Mouse (Mus musculus) right cerebral cortex, postnatal 14 days (tissue): ENCODE data around the gene Asb16.

Source experiments
- DNase-seq: peaks from one replicate; pipeline ENCODE4 v3.0.0; 2022

The Asb16 gene

DNA sequence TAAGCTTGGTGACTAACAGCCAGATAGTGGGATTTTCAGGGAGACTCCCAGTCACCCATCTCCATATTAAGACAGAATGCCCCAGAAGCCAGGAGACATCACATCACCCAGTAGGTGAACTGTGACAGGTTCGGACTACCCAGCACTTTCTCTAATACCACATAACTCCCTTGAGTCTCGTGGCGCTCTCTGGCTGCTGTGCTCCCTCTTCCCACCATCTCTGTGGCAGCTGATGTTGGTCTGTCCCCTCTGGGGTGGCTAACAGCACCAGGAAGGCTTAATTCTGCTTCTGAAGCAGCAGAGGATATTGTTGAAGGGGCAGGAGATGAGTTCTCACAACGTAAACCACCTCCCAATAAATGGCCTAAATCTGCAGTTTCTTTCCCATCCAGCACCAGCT, 43.4 kb downstream of the Asb16 start:
- no peak for DNase-seq

DNA sequence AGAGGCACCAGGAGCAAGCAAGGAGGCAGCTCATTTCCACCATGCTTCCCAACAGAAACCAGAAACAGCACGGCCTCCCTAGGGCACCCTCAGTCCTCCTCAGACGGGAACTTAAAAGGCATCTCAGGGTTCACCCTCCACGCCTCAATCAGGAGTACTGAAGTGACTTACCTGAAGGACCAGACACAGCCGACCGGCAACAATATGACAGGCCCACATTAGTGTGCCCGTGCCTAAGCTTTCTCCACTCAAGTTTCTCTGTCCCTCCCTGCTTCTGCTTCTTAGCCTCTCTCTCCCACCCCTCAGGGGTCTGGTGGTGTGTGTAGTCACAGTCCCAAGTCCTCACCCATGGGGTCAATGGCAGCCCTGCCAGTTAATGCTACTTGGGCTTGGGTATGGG, 44.0 kb downstream of the Asb16 start:
- no peak for DNase-seq

DNA sequence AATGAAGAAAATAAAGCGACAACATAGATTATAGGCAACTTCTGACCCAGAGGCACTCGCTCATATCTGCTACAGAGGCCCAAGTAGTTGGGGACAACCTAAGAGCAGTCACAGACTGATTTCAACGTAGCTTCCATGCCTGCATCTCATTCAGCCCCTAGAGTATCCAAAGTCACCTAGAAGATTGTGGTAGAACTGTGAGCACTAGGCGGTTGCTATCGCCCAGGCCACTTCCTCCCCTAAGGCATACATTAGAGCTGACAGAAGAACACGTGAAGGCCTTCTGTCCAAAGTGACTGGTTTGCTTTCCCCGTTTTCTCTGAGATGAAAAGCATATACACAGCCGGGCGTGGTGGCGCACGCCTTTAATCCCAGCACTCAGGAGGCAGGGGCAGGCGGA, 45.8 kb downstream of the Asb16 start:
- no peak for DNase-seq

DNA sequence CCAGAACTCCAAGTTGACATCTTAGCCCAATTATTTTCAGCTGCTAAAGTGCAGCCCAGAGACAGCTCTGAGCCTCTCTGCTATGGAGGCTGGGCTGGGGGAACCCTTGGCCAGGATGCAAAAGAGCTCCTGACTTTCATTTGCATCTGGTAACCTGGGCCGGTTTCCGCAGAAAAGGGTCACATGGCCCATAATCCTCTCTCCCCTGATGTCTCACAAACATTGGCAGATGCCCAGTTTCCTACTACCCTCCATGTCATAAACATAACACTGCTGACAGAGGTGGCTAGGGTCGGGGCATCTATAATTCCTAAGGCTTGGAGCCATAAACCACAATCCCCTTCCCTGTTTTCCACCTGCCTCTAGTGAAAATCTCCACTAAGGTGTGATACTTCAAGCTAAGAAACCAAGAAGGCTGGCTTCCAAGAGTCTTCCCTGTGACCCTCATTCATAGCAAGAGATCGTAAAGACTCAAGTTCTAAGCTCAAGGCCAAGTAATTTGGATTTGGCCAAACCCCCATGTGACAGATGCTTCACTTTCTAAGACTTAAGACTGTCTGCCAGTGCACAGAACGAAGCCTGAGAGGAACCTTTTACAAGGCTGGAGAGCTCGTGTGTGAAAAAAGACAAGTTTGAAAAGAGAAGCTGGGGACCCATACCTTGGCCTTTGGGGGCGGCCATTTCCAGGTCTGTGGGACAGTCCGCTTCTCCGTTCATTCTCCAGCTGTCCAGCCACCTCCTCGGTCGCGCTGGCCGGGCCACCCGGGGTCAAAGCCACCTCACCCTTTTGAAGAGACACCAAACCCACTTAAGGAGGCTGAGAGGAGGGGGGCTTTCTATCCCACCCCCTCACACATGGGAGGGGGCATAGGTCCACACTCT, 47.4 kb downstream of the Asb16 start:
- DNase-seq, result peak; percentile 31

DNA sequence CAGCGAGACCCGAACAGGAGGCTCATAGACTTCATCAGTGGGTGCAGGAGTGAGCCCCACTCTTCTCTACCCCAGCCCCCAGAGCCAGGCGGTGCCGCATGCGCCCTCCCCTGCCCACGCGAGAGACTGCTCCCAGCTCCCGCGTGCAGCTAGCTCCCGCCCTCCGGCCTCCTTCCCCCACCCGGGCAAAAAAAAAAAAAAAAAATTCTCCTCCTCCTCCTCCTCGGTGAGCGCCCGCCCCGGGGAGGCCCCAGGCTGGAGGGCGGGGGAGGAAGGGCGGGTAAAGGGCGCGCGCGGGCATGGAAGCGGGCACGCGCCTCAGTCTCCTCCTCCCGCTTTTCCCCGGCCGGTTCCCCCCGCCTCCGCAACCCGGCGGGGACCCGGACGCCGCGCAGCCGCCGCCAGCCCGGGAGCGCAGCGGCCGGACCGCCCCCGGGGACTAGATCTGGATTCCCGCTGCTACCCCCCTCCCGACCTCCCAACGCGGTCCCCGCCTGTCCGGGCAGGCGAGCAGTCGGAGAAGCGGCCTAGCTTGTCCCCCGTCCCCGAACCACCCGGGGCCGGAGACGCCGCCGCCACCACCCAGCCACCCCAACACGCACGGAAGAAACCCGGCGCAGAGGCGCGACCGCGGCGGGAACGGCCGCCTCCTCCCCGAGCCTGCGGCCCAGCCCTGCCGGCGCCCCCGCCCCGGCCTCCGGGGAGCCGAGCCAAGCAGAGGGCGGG, 48.2 kb downstream of the Asb16 start:
- peak; percentile 86 for DNase-seq

DNA sequence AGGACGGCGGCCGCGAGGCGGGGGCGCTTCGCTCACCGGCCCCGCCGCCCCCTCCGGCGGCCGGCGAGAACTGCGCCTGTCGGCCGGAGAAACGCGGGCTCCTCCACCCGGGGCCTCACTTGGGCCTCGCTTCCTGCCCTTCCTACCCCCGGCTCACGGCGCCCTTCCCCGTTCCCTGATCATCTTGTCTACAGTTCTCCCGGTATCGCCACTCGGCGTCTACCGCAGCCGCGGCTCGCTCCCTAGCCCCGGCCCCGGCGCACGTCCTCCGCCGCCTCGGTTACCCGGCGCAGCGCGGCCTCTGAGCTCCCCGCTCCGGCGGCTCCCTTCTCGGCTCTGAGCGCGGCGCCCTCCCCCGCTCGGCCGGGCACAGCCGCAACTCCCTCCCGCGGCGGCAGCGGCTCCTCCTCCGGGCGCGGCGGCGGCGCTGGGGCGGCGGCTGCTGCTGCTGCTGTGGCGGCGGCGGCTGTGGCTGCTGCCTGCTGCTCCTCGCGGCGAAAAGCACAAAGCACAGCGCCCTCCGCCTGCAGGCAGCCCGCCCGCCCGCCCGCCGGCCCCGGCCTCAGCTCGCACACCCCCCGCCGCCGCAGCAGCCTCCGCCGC, 48.9 kb downstream of the Asb16 start:
- peak; percentile 63 for DNase-seq

DNA sequence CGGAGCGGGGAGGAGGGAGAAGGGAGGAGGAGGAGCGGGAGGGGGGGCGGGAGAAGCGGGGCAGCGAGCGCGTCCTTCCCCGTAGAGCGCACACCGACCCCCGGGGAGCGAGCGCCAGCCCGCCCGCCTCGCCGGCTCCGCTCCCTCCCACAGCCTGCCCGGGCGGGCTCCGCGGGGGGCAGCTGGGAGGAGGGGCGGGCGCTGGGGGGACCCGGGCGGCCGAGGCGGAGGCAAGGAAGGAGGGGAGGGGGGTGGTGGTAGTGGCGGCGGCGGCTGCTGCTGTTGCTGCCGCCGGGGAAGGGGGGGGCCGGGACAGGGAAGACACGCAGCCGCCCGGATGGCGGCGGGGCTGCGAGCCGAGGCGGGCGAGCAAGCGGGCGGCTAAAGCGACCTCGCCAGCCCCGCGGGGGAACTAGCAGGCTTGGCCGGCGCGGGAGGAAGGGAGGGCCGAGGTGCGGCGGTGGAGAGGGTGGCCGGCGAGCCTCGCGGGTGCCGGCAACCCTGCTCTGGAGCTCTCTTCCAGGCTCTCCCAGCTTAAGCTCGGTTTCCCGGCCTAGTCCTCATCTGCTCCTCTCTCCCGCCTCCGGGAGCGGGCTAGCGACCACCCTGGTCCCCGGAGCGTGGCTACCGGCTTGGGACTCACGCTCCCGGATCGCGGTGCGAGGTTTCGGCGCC, 49.5 kb downstream of the Asb16 start:
- DNase-seq, result peak; percentile 68

DNA sequence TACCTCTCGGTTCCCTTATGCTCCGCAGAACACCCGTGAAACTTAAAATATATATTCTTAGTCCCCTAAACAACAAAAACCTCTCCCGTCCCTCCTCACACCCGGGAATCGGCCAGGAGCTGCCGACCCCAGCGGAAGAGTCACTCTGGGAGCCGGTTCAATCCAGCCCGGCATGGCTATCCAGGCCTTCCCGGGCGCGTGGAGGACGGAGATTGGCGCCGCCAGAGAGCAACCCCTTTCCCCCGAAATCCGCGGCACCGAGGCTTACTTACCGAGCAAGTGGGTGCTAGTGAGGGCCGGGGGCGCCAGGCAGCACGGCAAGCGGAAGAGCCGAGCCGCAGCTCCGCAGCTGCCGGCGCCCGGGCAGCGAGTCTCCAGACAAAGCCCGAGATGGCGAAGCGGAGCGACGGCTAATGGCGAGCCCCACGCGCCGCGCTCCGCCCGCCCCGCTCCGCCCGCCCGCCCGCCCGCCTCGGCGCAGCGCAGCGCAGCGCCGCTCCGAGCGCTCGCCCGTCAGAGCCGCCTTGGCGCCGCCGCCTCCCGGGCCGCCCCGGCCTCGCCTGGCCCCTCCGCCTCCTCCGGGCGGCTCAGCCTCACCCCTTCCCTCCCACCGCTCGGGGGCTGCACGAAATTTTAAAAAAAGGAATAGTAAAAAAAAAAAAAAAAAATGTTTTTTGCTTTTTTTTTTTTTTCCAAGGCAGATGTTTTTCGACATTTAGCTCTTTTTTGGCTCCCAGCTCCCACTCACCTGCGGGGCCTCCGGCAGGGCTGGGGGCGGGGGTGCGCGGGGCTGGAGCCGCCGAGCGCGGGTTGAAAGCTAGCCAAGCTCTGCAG, 50.2 kb downstream of the Asb16 start:
- DNase-seq, result peak; percentile 54

DNA sequence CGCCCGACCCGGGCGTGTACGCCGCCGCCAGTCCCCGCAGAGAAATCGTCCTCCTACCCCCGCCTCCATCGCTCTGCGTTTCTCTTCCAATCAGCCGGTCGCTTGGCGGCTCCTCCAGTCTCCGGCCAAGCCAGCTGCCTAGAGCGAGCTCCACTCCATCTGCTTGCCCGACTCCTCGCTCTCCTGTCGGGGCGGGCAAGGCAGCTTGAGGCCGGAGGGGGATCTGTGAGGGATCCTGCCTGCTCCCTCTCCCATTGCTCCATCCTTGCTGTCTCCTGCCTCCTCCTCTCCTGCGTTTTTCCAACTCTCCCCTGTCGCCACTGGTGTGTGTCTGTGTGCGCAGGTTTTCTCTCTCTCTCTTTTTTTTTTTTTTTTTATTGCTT, 50.9 kb downstream of the Asb16 start, which contains the start of gene Ubtf:
Gene Ubtf (minus strand): TSS at position 333 of the 383 bp plus-strand sequence.
- peak; percentile 85 for DNase-seq

DNA sequence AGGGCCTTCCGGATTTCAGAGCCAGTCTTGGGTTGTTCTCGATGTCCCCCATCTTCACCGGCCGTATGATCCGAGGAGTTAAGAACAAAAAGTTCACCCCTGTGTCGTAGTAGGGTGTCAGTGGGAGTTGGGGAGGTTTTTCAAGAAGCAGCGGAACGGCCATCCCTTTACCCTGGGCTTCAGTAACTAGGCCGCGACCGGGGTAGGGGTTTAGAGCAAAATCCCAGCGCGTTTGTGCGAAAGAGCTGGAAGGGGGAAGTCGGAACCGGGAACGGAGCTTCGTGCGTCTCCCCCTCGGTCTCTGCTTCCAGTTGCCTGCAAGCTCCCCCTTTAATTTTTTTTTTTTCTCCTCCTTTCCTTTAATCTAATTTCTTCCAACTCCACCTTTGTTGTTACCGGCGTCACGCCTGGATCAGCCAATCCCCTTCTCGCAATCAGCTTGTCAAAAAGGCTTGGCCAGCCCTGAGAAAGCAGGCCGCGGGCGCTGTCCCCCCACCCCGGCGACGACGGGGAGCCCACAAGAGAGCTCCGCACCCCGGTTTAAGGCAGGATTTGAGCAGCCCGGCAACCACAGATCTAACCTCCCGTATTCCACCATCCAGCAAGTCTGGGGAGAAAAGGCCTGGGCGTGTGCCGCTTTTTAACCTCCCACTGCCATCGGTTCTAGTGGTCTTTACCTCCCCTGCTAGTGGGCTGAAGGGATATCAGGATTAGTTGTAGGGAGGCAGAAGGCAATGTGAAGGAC, 51.6 kb downstream of the Asb16 start:
- peak; percentile 88 for DNase-seq

DNA sequence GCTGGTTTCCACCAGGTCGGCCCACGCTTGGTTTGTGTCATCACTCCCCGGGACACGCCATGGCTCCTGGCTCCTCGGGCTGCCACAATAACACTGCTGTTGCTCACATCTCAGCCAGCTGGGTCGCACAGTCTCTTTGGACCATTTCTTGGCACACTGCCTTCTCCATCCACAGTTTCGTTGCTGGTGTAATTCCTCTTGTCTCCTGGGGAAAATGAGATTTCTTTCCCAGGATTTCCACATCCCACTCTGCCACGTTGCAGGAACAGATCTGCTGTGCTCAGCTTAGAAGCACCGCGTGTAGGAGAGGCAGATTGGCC, 52.1 kb downstream of the Asb16 start:
- DNase-seq, result peak; percentile 78

DNA sequence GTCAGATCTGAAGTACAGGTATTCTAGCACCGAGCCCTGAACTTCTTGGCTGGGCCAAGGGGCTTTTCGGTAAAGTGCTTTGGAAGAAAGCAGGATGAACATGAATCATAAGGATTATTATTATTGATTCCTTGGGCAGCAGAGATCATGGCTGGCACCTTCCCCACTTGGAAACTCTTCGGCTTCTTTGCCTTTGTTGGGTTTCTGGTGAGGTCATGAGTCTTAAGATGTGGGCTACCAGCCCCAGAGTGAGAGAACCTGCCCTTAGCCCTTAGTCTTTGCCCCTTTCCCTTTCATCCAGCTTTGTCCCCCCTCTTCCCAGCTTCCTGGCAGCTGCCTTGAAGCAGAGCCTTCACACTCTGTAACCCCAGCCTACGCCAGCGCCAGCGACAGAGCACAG, 53.4 kb downstream of the Asb16 start:
- no peak for DNase-seq

DNA sequence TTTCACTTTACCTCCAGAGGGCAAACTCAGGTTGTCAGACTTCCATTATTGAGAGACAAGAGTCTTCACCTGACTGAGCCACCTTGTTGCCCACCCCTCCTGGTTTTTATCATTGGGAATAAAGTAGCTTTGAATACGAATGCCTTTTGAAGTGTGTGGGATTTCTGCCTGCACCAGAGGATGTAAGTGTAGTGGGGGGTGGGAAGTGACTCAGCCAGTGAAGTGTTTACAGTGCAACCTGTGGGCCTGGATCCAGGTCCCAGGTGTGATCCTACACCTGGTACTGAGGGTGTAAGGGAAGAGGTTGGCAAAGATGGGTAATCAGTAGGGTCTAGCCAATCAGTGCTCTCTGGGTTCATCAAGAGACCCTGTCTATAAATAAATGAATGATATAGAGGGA, 55.0 kb downstream of the Asb16 start:
- DNase-seq, result no peak

DNA sequence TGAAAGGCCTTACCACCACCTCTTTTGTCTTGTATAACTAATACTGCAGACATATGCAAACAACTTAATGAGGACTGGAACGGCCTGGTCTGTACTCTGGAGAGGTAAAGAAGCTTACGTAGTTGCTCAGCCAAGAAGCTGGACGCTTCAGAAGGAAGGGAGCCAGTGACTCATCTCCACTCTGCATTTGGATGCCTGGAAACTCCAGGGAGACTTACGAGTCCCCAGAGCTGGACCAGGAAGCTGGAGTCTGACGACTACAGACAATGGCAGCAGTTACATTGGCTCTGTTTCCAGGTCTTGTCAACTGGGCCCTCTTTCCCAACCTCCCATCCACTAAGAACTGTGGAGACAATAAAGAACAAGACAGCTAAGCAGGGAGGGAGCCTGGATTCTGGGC, 58.7 kb downstream of the Asb16 start:
- no peak for DNase-seq

DNA sequence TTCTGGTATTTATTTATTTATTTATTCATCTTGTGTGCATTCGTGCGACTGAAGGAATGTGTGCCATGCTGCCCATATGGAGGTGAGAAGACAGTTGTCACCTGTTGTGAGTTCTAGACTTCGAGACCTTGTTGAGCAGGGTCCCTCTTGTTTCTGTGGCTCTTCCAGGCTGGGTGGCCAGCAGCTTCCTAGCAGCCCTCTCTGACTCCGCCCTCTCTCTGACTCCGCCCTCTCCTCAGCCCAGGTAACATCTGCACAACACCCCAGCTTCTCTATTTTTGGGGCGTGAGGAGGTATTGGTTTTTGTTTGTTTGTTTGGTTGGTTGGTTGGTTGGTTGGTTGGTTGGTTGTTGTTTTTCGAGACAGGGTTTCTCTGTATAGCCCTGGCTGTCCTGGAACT, 59.3 kb downstream of the Asb16 start:
- DNase-seq, result no peak
